15 mouse cellular contexts compared by ENCODE assay signal in genomic region chr11:117098784-117099183, GRCm38 (mm10). TPM values are rescaled to one million over a fixed set of nuclear protein-coding genes. Genes with fewer than 3 reads are reported as not detected.
DNase-seq lines count a peak whose midpoint lies in the region; ATAC-seq and TF ChIP-seq lines count a peak whose summit lies in the region.
"Had no signal": no experiment of that assay in that cellular context is flagged by ENCODE, and none has a peak within 500 bp of the region (broad histone marks: within the 10 kb centered on the region; RNA-seq: fewer than 3 reads in every experiment).

No protein-coding gene starts in this region.

- no peak for DNase-seq in gastrocnemius, adult 2 months
- DNase-seq in gastrocnemius, adult 18-20 months (ENCODE audit: low spot score): no peak
- DNase-seq in kidney, postnatal 25 days: no peak
- peak; percentile 40 for DNase-seq in 3134 (ENCODE audit: extremely low read depth, insufficient read length, low spot score)
- no peak for DNase-seq in embryo, embryonic 11 days
- DNase-seq in forebrain, embryonic 14.5 days (ENCODE audit: low spot score): no peak
- DNase-seq: cerebellum, adult 9-11 months; liver; thymus, postnatal 36 days had no signal

- peak overlapping the region; percentile 91 for H3K27ac ChIP-seq in gastrocnemius, adult 2 months
- 0 out of 2 replicates have a peak overlapping the region, but pooled peaks have one; percentile 0 for H3K27ac ChIP-seq in kidney, embryonic 14.5 days (ENCODE audit: low read depth, low read length)
- no peak overlapping the region for H3K27ac ChIP-seq in intestine, postnatal 0 days (ENCODE audit: low read depth, low read length)
- H3K27ac ChIP-seq in forebrain, embryonic 14.5 days (ENCODE audit: low read depth, low read length): no peak overlapping the region
- H3K27ac ChIP-seq: hindbrain, embryonic 10.5 days; neural tube, embryonic 12.5 days had no signal

- ATAC-seq in kidney, embryonic 14.5 days (ENCODE audit: low FRiP score, low TSS enrichment): no peak
- ATAC-seq in intestine, postnatal 0 days: peak; percentile 26; the same call in 1 of the 2 replicates
- ATAC-seq in forebrain, embryonic 14.5 days: no peak
- ATAC-seq: Patski had no signal

- intact Hi-C loops in gastrocnemius, adult 2 months (cut with DNase I): no loop called here

- H3K4me3 ChIP-seq in gastrocnemius, adult 2 months: no peak overlapping the region
- no peak overlapping the region for H3K4me3 ChIP-seq in kidney, embryonic 14.5 days (ENCODE audit: low read length)
- H3K4me3 ChIP-seq in intestine, postnatal 0 days (ENCODE audit: low read depth, low read length): no peak overlapping the region
- H3K4me3 ChIP-seq in forebrain, embryonic 14.5 days (ENCODE audit: low read depth, low read length): no peak overlapping the region
- H3K4me3 ChIP-seq: hindbrain, embryonic 10.5 days; megakaryocyte, embryonic 14.5 days; neural tube, embryonic 12.5 days had no signal

- WGBS in kidney, embryonic 14.5 days: 64% methylated on average over 3 of the region's 3 CpGs
- 56% methylated on average over 3 of the region's 3 CpGs for WGBS in intestine, postnatal 0 days
- 90% methylated on average over 3 of the region's 3 CpGs for WGBS in forebrain, embryonic 14.5 days

- H3K36me3 ChIP-seq in kidney, embryonic 14.5 days (ENCODE audit: control insufficient read depth, insufficient read depth, low read length): no peaks in the 10 kb centered on the region
- H3K36me3 ChIP-seq in intestine, postnatal 0 days (ENCODE audit: control insufficient read depth, insufficient read depth): no peaks in the 10 kb centered on the region
- no peaks in the 10 kb centered on the region for H3K36me3 ChIP-seq in forebrain, embryonic 14.5 days (ENCODE audit: control insufficient read depth, insufficient read depth, low read length)
- H3K36me3 ChIP-seq: hindbrain, embryonic 10.5 days; neural tube, embryonic 12.5 days had no signal

- H3K27me3 ChIP-seq in kidney, embryonic 14.5 days (ENCODE audit: control insufficient read depth, insufficient read depth, low read length): no peaks in the 10 kb centered on the region
- no peaks in the 10 kb centered on the region for H3K27me3 ChIP-seq in intestine, postnatal 0 days (replicated peaks; ENCODE audit: control insufficient read depth, insufficient read depth, low read length)
- H3K27me3 ChIP-seq in forebrain, embryonic 14.5 days (replicated peaks; ENCODE audit: control insufficient read depth, insufficient read depth, low read length): no peaks in the 10 kb centered on the region
- H3K27me3 ChIP-seq: neural tube, embryonic 12.5 days; Patski had no signal

- TF ChIP-seq CTCF in gastrocnemius, adult 2 months (IDR thresholded peaks at IDR 0.05): no peak
- TF ChIP-seq CTCF in intestine, postnatal 0 days (IDR thresholded peaks at IDR 0.05; ENCODE audit: low read depth): no peak

- peaks cover 21% of the 10 kb centered on the region for H3K4me1 ChIP-seq in kidney, embryonic 14.5 days (ENCODE audit: control insufficient read depth, insufficient read depth, low read length)
- H3K4me1 ChIP-seq in intestine, postnatal 0 days (replicated peaks; ENCODE audit: control insufficient read depth, insufficient read depth, low read length): no peaks in the 10 kb centered on the region
- no peaks in the 10 kb centered on the region for H3K4me1 ChIP-seq in forebrain, embryonic 14.5 days (ENCODE audit: control insufficient read depth, insufficient read depth, low read length)
- H3K4me1 ChIP-seq: neural tube, embryonic 12.5 days had no signal

- H3K9ac ChIP-seq in kidney, embryonic 14.5 days (ENCODE audit: low read depth, low read length): no peak overlapping the region
- no peak overlapping the region for H3K9ac ChIP-seq in intestine, postnatal 0 days (ENCODE audit: low read depth, low read length)
- H3K9ac ChIP-seq in forebrain, embryonic 14.5 days (ENCODE audit: low read length): no peak overlapping the region
- H3K9ac ChIP-seq: neural tube, embryonic 12.5 days had no signal

- H3K9me3 ChIP-seq in kidney, embryonic 14.5 days (ENCODE audit: control insufficient read depth, low read length): no peaks in the 10 kb centered on the region
- H3K9me3 ChIP-seq in intestine, postnatal 0 days (ENCODE audit: control insufficient read depth): no peaks in the 10 kb centered on the region
- no peaks in the 10 kb centered on the region for H3K9me3 ChIP-seq in forebrain, embryonic 14.5 days (replicated peaks; ENCODE audit: control insufficient read depth, low read length)
- H3K9me3 ChIP-seq: hindbrain, embryonic 10.5 days; neural tube, embryonic 12.5 days had no signal

- no peak overlapping the region for H3K4me2 ChIP-seq in kidney, embryonic 14.5 days (replicated peaks; ENCODE audit: low read depth, low read length)
- no peak overlapping the region for H3K4me2 ChIP-seq in intestine, postnatal 0 days (replicated peaks; ENCODE audit: low read depth)
- H3K4me2 ChIP-seq in forebrain, embryonic 14.5 days (ENCODE audit: low read length): no peak overlapping the region
- H3K4me2 ChIP-seq: neural tube, embryonic 12.5 days had no signal

RNA-seq across cellular contexts. Expression of gene Sec14l1, which starts 16.2 kb away (rescaled TPM):
- total RNA-seq in gastrocnemius, adult 2 months (2021): 10 to 100 TPM; 52.3 to 52.8 TPM
- 10 to 100 TPM; 52.1 to 53.3 TPM for total RNA-seq in gastrocnemius, adult 18-20 months (2021)
- 30.2 and 36.5 TPM in 2 replicates for polyA plus RNA-seq in kidney, embryonic 14.5 days (2014; fragmentation: Nextera tagmentation; extraction: Ambion mirVana)
- polyA plus RNA-seq in intestine, postnatal 0 days (2015; fragmentation: Nextera tagmentation; extraction: Ambion mirVana): 22.8 and 23.9 TPM in 2 replicates
- 43.6 and 56.3 TPM in 2 replicates for polyA plus RNA-seq in forebrain, embryonic 14.5 days (2014; fragmentation: Nextera tagmentation; extraction: Ambion mirVana)

Comparison
In these comparisons a context has a peak if more than half of its experiments do, and no peak if none do; other contexts are left out.
1. H3K27ac ChIP-seq: peak in gastrocnemius, adult 2 months (single experiment) and kidney, embryonic 14.5 days (single experiment); none in intestine, postnatal 0 days (single experiment) and forebrain, embryonic 14.5 days (single experiment).